Mouse (Mus musculus): ENCODE results near the gene Snrpf. TPM values are rescaled to one million over a fixed set of nuclear protein-coding genes. Genes with fewer than 3 reads are reported as not detected.
A peak's percentile ranks its signal among the peaks of the same experiment; 100 is the strongest.

The Snrpf gene
- total RNA-seq, 2 experiments from 2014 or later: 9.5 to 10.1 TPM

DNA sequence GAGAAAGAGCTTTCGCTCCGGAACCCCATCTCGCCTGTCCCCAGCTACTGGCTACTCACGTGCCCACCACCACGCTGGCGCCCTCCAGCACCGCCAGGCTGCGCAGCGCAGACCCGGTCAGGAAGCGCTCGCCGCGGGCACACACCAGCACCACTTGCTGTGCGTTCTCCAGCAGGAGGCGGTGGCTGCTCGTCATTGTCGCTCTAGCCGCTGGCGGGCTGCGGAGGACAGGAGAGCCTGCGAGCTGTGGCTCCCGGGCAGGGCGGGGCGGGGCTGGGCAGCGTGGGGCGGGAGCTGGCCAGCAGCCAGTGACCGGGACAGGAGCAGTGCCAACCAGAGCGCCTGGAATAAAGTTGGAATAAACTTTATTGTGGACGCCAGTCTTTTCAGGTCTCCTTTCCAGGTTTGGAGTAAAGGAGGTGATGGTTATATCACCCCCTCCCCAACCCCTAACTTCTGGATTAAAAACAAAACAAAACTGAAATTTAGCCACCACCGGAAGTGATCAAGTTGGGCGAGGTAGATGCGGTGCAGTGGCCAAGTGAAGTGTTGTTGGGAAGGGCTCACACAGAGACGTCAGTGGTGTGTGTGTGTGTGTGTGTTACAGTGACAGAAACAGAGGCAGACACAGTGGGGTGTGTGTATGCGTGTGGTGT lies 49.6 kb downstream of the Snrpf start, which contains the start of gene Amdhd1:
Gene Amdhd1 (minus strand): TSS at position 259 of the 656 bp plus-strand sequence.
- intact Hi-C loops (cut with DNase I): loop anchor here (10.0 kb wide), 1 partner anchor 495 kb away; no protein-coding TSS in a partner anchor
- DNase-seq: peak; percentile 84 to 85

DNA sequence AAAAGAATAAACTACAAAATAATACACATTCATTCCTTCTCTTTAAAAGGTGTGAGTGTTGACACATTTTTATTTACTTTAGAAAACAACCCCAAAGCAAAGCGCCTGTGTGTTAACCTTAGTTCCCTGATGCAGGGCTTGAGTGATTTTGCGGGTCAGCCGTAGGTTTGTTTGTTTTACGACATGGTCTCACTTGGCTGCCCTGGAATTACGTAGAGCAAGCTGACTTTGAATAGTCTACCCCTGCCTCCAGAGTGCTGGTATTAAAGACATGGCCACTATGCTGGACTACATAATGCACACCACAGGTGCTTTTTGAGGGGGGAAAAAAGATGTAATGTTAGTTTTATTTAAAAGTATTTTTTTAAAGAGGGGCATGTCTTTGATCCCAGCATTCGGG lies 50.7 kb downstream of the Snrpf start:
- DNase-seq: no peak
- intact Hi-C loops (cut with DNase I): no loop called here

DNA sequence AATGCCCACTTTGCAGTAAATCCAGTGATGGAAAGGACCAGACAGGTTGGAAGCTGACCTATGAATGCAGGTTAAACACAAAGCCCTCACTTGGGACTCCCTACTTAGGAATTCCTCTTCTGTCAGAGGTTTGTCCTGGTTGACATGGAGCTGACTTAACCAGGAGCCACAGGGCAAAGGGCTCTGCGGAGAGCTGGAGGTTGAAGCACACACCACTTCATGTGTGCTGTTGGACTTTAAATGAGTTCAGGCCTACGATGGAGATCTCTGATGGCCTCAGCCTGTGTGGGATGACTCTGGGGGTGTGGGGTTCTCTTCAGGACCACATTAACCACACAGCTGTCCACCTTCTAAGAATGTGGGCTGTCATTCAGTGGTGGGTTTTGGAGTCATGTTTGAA lies 51.2 kb downstream of the Snrpf start:
- no peak for DNase-seq
- intact Hi-C loops (cut with DNase I): no loop called here

Other genes starting within 250 kb of the Snrpf start
- 10 to 100 TPM; 41.6 to 46.0 TPM for gene Lta4h, start 136.3 kb downstream of the Snrpf start, total RNA-seq (2021)
- under 1 TPM; 0.38 to 0.44 TPM for gene Hal, start 100.9 kb downstream of the Snrpf start, total RNA-seq (2021)
- not detected for gene Amdhd1, start 49.7 kb downstream of the Snrpf start, total RNA-seq (2021)
- not detected for gene Ccdc38, start 49.1 kb downstream of the Snrpf start, total RNA-seq (2021)
- 10 to 100 TPM; 18.0 to 18.4 TPM for gene Ntn4, start 51.0 kb upstream of the Snrpf start, total RNA-seq (2021)
- gene Usp44, start 241.8 kb upstream of the Snrpf start, total RNA-seq (2021): under 1 TPM in 1 of 2 experiments, not detected in 1; 0.15 TPM